Mouse (Mus musculus): Measurements from ENCODE around the gene Umodl1.

GRCm38 (mm10) chr17:31039626-31040025 lies 85.2 kb downstream of the Umodl1 start:
- TF ChIP-seq CTCF (IDR thresholded peaks at IDR 0.05; ENCODE audit: control insufficient read depth, insufficient read depth, insufficient read length) (no peak), MYOG (IDR thresholded peaks at IDR 0.05; ENCODE audit: control insufficient read depth, extremely low read depth, insufficient read length) (no peak), MAX (IDR thresholded peaks at IDR 0.05) (no peak), MYOD1 (IDR thresholded peaks at IDR 0.05; ENCODE audit: control insufficient read depth, insufficient read length, low read depth) (no peak)

Data from C2C12 (cell line).